Mouse (Mus musculus) olfactory bulb, adult 2 months (tissue): Measurements from ENCODE around the gene Lipt2.

Experiments
- CTCF ChIP-seq: fragments of 200-500 bp; IDR thresholded peaks from 2 replicates; pipeline ENCODE4 v1.5.1; 2012; ENCODE audit warnings: low read depth, mild to moderate bottlenecking, low read length, moderate library complexity; ENCODE audit not compliant: insufficient read depth
- POLR2A ChIP-seq: fragments of 200-500 bp; IDR thresholded peaks from 2 replicates; pipeline ENCODE4 v1.6.1; 2012; ENCODE audit warnings: mild to moderate bottlenecking, low read depth, low read length, moderate library complexity; ENCODE audit not compliant: insufficient read depth

- no peak for TF ChIP-seq CTCF
- no peak for TF ChIP-seq POLR2A
These were observed 20.3 kb downstream of the Lipt2 start for GRCm38 (mm10) chr7:100179394-100179793.
